Mouse (Mus musculus) heart, postnatal 4 days (tissue): Measurements from ENCODE around the gene Rfx8. TPM values are rescaled to one million over a fixed set of nuclear protein-coding genes. Genes with fewer than 3 reads are reported as not detected.

Experiments
- DNase-seq: peaks from one replicate; pipeline ENCODE4 v3.0.0; 2021
- total RNA-seq, 2 experiments: library from RNA; stranded (reverse); gene quantifications; 2 replicates each; pipeline ENCODE4 v1.2.3; 2021

Gene Rfx8
- total RNA-seq, 2 experiments from 2014 or later, result 0.57 to 0.72 TPM

- DNase-seq, result peak; percentile 38
Measured at GRCm38 (mm10) chr1:39734311-39734710, 13.5 kb upstream of the Rfx8 start.

GRCm38 (mm10) chr1:39733876-39734275, 13.1 kb upstream of the Rfx8 start:
- no peak for DNase-seq

- DNase-seq, result no peak
Measured at GRCm38 (mm10) chr1:39732081-39732480, 11.3 kb upstream of the Rfx8 start.

- DNase-seq, result no peak
Measured at GRCm38 (mm10) chr1:39731543-39731942, 10.7 kb upstream of the Rfx8 start.

GRCm38 (mm10) chr1:39730868-39731267, 10.1 kb upstream of the Rfx8 start:
- DNase-seq, result no peak

- DNase-seq, result no peak
Measured at GRCm38 (mm10) chr1:39729919-39730318, 9.1 kb upstream of the Rfx8 start.

GRCm38 (mm10) chr1:39721351-39721726, 542 bp upstream of the Rfx8 start:
- DNase-seq, result no peak

GRCm38 (mm10) chr1:39720186-39720585, 611 bp downstream of the Rfx8 start:
- no peak for DNase-seq

- no peak for DNase-seq
Measured at GRCm38 (mm10) chr1:39715551-39715950, 5.2 kb downstream of the Rfx8 start.

GRCm38 (mm10) chr1:39714729-39715128, 6.1 kb downstream of the Rfx8 start:
- DNase-seq, result no peak

- DNase-seq, result peak; percentile 72
Measured at GRCm38 (mm10) chr1:39713842-39714658, 6.7 kb downstream of the Rfx8 start.

- DNase-seq, result no peak
Measured at GRCm38 (mm10) chr1:39713300-39713699, 7.5 kb downstream of the Rfx8 start.

GRCm38 (mm10) chr1:39712261-39712660, 8.5 kb downstream of the Rfx8 start:
- DNase-seq, result peak; percentile 57

- DNase-seq, result no peak
Measured at GRCm38 (mm10) chr1:39710604-39711003, 10.2 kb downstream of the Rfx8 start.

- DNase-seq, result no peak
Measured at GRCm38 (mm10) chr1:39710016-39710415, 10.8 kb downstream of the Rfx8 start.

GRCm38 (mm10) chr1:39708778-39709177, 12.0 kb downstream of the Rfx8 start:
- DNase-seq, result no peak

GRCm38 (mm10) chr1:39702216-39703046, 18.4 kb downstream of the Rfx8 start:
- DNase-seq, result no peak

GRCm38 (mm10) chr1:39701274-39701602, 19.6 kb downstream of the Rfx8 start:
- no peak for DNase-seq

- DNase-seq, result no peak
Measured at GRCm38 (mm10) chr1:39700599-39701273, 20.1 kb downstream of the Rfx8 start.

- DNase-seq, result peak; percentile 44
Measured at GRCm38 (mm10) chr1:39698456-39698855, 22.3 kb downstream of the Rfx8 start.

- DNase-seq, result no peak
Measured at GRCm38 (mm10) chr1:39695198-39695597, 25.6 kb downstream of the Rfx8 start.

GRCm38 (mm10) chr1:39694756-39695155, 26.0 kb downstream of the Rfx8 start:
- peak; percentile 46 for DNase-seq

GRCm38 (mm10) chr1:39691974-39692373, 28.8 kb downstream of the Rfx8 start:
- no peak for DNase-seq
